Mouse (Mus musculus) stomach, postnatal 0 days (tissue): ENCODE results near the gene Paxip1.

Source experiments
- CTCF ChIP-seq: IDR thresholded peaks from 2 replicates; pipeline ENCODE4 v1.5.1; 2016; ENCODE audit warnings: antibody characterized with exemption, low read depth, mild to moderate bottlenecking, moderate library complexity
- EP300 ChIP-seq: optimal IDR thresholded peaks from 2 replicates; pipeline ENCODE3; 2016; ENCODE audit warnings: antibody characterized with exemption

- no peak for TF ChIP-seq CTCF
- no peak for TF ChIP-seq EP300
These were observed 29.7 kb upstream of the Paxip1 start for GRCm38 (mm10) chr5:27821161-27821560.
